Mouse (Mus musculus) brain, embryonic 14.5 days (tissue): ENCODE data around the gene Abcg2.

ENCODE experiments used
- CTCF ChIP-seq: fragments of 200-500 bp; IDR thresholded peaks from 2 replicates; pipeline ENCODE4 v1.5.1; 2012; ENCODE audit warnings: inconsistent platforms, mild to moderate bottlenecking, moderate library complexity, borderline replicate concordance; ENCODE audit not compliant: insufficient read depth, insufficient read length; ENCODE audit errors: extremely low read depth
- POLR2A ChIP-seq: fragments of 200-500 bp; IDR thresholded peaks from 2 replicates; pipeline ENCODE4 v1.6.1; 2012; ENCODE audit warnings: mild to moderate bottlenecking, inconsistent platforms, borderline replicate concordance; ENCODE audit not compliant: poor library complexity, insufficient read depth, insufficient read length, severe bottlenecking; ENCODE audit errors: extremely low read depth

- TF ChIP-seq CTCF (no peak), POLR2A (peak; percentile 34; the same call in 1 of the 2 replicates)
Observed at GRCm38 (mm10) chr6:58640333-58641018, 56.2 kb downstream of the Abcg2 start.
